Mouse (Mus musculus): Measurements from ENCODE around the gene Klk14. TPM values are rescaled to one million over a fixed set of nuclear protein-coding genes. Genes with fewer than 3 reads are reported as not detected.
"Not testable (repeated sequence)": the region's sequence is repeated elsewhere in the genome, so short reads cannot be mapped to it uniquely, and the experiment has no call there.

The Klk14 gene
- polyA plus RNA-seq, 1 experiment = 0.16 TPM

DNA sequence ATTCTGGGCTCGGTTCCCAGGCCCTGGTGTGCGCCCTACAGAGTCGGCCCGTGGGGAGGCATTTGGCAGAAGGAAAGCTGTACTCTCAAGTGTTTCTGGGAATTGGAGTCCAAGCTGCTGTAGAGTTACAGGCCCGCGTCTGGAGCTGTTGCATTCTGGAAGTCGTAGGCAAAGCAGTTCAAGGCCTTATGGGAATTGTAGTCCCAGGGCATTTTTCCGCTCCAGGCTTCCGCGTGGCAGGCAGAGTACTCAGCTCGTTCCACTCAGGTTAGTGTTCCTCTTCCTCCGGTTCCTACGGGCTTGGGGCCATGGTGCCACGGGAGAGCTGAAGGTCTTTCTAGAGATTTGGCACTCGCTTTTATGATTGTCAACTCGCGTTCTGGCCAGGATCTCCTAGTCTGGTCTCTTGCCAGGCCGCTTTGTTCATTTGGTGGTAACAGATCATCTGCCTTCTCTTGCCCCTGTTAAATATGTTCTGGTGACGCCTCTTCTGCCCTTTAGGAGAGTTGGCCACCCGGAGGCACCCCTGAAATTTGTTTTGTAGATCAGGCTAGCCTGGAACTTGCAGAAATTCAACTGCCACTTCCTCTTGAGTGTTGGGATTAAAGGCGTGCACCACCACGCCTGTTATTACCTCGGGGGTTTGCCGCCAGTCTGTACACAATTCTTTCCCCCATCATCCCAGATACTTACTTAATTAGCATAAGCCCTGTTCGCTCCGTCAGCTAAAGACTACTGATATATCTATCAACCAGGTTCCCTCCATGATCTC lies 18.2 kb upstream of the Klk14 start, which contains the start of gene Ctu1:
TSS of gene Ctu1 (plus strand) at position 208 of the 772 bp plus-strand sequence.
- DNase-seq (ENCODE audit: low read depth) = peak; percentile 98
- TF ChIP-seq CTCF (IDR thresholded peaks at IDR 0.05; ENCODE audit: borderline replicate concordance, extremely low read depth, insufficient read depth, insufficient read length) (no peak), POLR2A (IDR thresholded peaks at IDR 0.05; ENCODE audit: borderline replicate concordance, extremely low read depth, insufficient read depth, insufficient read length, poor library complexity, severe bottlenecking) (peak; percentile 40; the same call in 1 of the 2 replicates)

DNA sequence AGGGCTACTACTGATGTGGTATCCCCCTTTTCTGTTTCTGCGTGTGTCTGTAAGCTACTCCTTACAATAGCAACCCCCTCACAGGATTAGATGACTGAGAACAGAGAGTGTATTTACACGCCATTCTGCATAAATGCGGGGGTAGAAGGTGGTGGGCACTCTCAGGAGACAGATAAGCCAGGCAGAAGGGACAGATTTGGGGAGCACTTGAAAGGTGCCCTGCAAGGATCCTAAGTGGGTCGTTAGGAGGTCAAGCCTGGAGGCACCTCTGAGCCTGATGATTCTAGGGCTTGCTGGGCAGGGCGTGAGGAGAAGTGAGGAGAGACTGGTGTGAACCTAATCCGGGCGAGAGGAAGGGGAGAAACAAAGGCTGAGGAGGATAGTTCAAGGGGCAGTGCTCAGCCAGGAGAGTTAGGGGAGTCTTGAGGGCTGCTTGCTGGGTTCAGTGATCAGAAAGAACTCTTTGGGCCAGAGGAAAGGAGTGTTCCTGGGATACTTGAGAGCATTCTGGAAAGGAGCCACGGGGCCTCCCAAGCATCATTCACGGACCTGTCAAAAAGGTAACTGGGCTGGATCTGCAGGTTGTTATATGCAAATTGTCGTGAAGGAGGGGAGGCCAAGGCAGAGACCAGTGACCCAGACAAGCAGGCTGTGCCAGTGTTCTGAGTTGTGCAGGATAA lies 17.5 kb upstream of the Klk14 start:
- TF ChIP-seq POLR2A (IDR thresholded peaks at IDR 0.05; ENCODE audit: borderline replicate concordance, extremely low read depth, insufficient read depth, insufficient read length, poor library complexity, severe bottlenecking) (no peak), CTCF (IDR thresholded peaks at IDR 0.05; ENCODE audit: borderline replicate concordance, extremely low read depth, insufficient read depth, insufficient read length) (no peak)
- DNase-seq (ENCODE audit: low read depth) = peak; percentile 9

DNA sequence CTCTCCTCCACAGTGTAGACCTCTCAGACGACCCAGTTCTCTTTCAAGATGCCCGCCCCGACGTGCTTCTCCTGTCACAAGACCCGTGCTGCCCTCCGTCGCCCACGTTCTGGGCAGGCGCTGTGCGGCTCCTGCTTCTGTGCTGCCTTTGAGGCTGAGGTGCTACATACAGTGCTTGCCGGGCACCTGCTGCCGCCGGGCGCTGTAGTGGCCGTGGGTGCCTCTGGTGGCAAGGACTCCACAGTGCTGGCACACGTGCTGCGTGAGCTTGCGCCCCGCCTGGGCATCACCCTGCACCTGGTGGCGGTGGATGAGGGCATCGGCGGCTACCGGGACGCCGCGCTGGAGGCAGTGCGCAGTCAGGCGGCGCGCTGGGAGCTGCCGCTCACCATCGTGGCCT lies 15.1 kb upstream of the Klk14 start:
- no peak for DNase-seq (ENCODE audit: low read depth)
- no peak for TF ChIP-seq POLR2A (IDR thresholded peaks at IDR 0.05; ENCODE audit: borderline replicate concordance, extremely low read depth, insufficient read depth, insufficient read length, poor library complexity, severe bottlenecking)
- no peak for TF ChIP-seq CTCF (IDR thresholded peaks at IDR 0.05; ENCODE audit: borderline replicate concordance, extremely low read depth, insufficient read depth, insufficient read length)

DNA sequence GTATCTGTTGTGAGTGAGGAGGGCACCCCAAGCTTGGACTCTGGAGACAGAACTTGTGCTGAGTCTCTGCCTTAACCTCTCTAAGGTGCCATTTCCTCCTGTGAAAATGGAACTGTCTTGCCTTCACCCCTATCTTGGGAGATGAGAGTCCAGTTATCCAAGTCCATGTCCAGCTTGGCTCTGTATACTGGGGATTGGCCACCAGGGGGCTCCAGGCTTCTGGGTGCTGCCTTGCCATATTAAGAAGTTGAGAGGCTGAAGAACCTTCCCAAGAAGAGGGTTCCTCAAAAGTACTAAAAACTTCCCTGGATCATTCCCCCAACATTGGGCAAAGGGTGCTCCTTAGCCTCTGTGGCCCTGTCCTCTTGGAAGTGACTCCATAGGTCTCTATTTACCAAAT lies 11.7 kb upstream of the Klk14 start:
- TF ChIP-seq POLR2A (IDR thresholded peaks at IDR 0.05; ENCODE audit: borderline replicate concordance, extremely low read depth, insufficient read depth, insufficient read length, poor library complexity, severe bottlenecking) (no peak), CTCF (IDR thresholded peaks at IDR 0.05; ENCODE audit: borderline replicate concordance, extremely low read depth, insufficient read depth, insufficient read length) (peak; percentile 56; the same call in 1 of the 2 replicates)
- DNase-seq (ENCODE audit: low read depth) = peak; percentile 20

DNA sequence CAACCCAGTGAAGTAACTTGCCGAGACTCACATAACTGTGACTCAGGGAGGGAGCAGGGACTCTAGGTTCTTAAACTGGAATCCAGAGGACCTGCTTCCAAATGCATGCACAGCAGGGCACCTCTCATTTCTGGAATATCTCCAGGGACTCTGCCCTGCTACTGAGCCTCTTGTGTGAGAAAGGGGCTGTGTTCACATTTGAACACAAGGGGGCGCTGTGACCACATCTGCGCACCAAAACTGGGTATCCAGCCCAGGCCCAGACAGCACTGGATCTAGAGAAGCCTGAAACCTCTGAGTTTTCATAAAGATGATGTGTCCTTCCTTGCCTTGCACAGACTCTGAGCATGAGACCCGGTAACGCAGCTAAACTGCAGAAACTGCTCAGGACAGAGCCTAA lies 9.3 kb upstream of the Klk14 start:
- DNase-seq (ENCODE audit: low read depth) = peak; percentile 57
- TF ChIP-seq POLR2A (IDR thresholded peaks at IDR 0.05; ENCODE audit: borderline replicate concordance, extremely low read depth, insufficient read depth, insufficient read length, poor library complexity, severe bottlenecking) (no peak), CTCF (IDR thresholded peaks at IDR 0.05; ENCODE audit: borderline replicate concordance, extremely low read depth, insufficient read depth, insufficient read length) (peak; percentile 83)

DNA sequence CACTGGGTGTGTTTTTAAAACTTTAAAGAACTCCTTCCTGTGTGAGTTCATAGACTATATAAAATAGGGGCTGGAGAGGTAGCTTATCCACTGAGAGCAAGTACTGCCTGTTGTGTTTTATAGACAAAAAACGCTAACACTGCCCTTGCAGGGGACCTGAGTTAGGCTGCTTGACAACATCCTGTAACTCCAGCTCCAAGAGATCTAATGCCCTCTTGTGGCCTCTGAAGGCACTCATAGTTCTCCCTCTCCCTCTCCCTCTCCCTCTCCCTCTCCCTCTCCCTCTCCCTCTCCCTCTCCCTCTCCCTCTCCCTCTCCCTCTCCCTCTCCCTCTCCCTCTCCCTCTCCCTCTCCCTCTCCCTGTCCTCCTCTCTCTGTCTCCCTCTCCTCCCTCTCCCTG lies 7.7 kb upstream of the Klk14 start:
- not testable (repeated sequence) for DNase-seq (ENCODE audit: low read depth)

DNA sequence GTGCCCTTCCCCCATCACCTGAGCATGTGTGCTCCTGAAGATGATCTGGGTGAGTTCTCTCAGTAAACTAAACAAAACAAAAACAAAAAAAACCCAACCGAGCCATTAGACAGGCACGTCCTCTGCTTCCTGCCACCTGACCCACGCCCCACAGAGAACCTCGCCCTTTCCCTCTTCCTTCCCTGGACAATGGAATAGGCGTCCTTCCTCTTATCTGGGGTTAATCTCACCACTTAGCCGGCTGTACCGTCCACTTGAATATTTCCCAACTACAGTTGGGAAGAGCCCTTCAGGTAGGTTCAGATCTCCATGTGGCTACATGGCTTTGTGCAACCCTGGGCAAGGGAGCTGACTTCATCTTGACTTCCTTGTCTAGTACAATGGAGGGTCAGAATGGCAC lies 5.1 kb upstream of the Klk14 start:
- no peak for DNase-seq (ENCODE audit: low read depth)
- TF ChIP-seq POLR2A (IDR thresholded peaks at IDR 0.05; ENCODE audit: borderline replicate concordance, extremely low read depth, insufficient read depth, insufficient read length, poor library complexity, severe bottlenecking) = no peak
- TF ChIP-seq CTCF (IDR thresholded peaks at IDR 0.05; ENCODE audit: borderline replicate concordance, extremely low read depth, insufficient read depth, insufficient read length) = no peak

More for the DNA sequence above, 7.7 kb upstream of the Klk14 start:
- TF ChIP-seq CTCF (IDR thresholded peaks at IDR 0.05; ENCODE audit: borderline replicate concordance, extremely low read depth, insufficient read depth, insufficient read length) = peak; percentile 30; the same call in 1 of the 2 replicates

DNA sequence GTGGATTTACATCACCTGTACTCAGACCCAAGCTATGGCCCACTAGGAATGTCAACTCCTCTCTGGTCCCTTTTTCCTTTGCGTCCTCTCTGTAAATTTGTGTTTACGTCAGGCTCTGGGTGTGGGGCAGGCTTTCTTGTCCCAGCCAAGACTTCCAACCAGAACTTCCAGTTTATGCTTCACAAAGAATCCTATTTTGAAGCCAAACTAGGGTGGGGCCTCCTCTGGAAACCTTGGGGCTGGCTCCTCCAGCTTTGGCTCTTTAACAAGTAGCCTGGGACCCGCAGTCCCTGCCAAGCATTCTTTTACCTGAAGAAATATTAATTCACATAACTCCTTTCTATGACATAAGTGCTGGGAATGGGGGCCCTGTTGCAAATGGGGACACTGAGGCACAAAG lies 19.8 kb downstream of the Klk14 start:
- DNase-seq (ENCODE audit: low read depth) = no peak
- no peak for TF ChIP-seq CTCF (IDR thresholded peaks at IDR 0.05; ENCODE audit: borderline replicate concordance, extremely low read depth, insufficient read depth, insufficient read length)
- TF ChIP-seq POLR2A (IDR thresholded peaks at IDR 0.05; ENCODE audit: borderline replicate concordance, extremely low read depth, insufficient read depth, insufficient read length, poor library complexity, severe bottlenecking) = no peak

DNA sequence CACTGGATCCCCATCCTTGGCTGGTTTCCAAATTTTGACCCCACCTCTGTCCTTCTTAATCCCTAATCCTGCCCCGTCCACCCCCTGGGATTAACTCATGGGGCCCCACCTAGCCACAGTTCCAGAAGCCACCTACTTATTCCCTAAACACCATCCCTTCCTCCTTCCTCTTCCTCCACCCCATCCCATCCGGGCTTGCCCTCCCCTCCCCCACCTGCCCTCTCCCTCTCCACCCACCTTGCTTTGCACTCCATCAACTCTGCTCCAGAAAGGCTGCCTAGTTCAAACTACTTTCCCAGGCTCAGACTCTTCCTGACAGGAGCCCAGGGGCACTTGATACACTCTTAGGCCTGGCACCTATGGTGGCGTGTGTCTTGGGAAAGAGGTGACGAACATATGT lies 22.0 kb downstream of the Klk14 start, which contains the start of gene Klk13:
TSS of gene Klk13 (plus strand) at position 301 of the 400 bp plus-strand sequence.
- DNase-seq (ENCODE audit: low read depth) = no peak
- TF ChIP-seq CTCF (IDR thresholded peaks at IDR 0.05; ENCODE audit: borderline replicate concordance, extremely low read depth, insufficient read depth, insufficient read length) (no peak), POLR2A (IDR thresholded peaks at IDR 0.05; ENCODE audit: borderline replicate concordance, extremely low read depth, insufficient read depth, insufficient read length, poor library complexity, severe bottlenecking) (no peak)

DNA sequence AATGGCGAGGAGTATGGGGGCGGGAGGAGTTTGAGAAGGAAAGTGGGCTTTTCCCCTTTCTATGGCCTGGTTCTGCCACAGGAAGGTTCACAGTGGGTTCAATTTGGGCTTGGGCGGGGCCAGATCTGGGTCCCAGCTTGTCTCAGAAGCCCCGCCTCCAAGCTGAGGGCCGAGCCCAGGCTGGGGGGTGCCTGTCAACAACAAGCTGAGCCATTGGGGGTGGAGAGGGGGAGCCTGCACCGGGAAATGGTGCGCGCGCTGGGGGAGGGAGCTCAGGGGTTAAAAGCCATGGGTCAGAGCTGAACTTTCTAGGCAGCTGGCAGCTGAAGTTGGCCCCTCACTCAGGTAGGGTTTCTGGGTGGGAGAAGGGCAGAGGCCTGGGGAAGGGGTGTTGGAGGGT lies 22.7 kb downstream of the Klk14 start:
- TF ChIP-seq CTCF (IDR thresholded peaks at IDR 0.05; ENCODE audit: borderline replicate concordance, extremely low read depth, insufficient read depth, insufficient read length) = no peak
- TF ChIP-seq POLR2A (IDR thresholded peaks at IDR 0.05; ENCODE audit: borderline replicate concordance, extremely low read depth, insufficient read depth, insufficient read length, poor library complexity, severe bottlenecking) = no peak
- DNase-seq (ENCODE audit: low read depth) = no peak

DNA sequence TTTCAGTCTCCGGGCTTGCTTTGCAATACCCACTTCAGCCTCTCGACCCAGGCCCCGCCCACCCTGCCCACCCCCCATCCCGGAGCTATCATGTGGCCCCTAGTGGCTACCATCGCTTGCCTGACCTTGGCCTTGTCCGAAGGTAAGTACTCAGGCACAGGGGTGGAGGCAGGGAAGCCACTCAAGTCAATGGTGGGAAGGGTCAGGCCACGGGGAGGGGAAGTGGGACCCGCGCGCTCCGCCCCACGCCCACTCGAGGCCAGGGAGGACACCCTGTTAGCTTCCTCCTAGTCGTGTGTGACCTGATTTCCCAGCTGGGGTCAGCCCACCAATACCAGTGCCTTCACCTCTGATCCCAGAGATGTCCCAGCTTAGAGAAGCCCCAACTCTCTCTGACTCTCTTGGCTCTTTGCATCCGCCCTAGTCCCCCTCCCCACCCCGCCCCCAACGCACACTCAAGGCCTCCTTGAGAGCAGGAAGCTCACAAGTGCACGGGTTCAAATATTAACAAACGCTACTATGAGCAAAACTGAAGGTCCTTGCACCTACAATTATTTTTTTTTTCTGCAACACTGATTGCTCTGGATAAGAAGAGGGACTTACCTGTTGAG lies 23.6 kb downstream of the Klk14 start:
- no peak for TF ChIP-seq POLR2A (IDR thresholded peaks at IDR 0.05; ENCODE audit: borderline replicate concordance, extremely low read depth, insufficient read depth, insufficient read length, poor library complexity, severe bottlenecking)
- no peak for DNase-seq (ENCODE audit: low read depth)

Other genes with a start within 250 kb of the Klk14 start
- gene Cldnd2, start 249.6 kb upstream of the Klk14 start, polyA plus RNA-seq (2012; rRNA removed) = not detected in 2 replicates
- 69.0 and 71.0 TPM in 2 replicates for gene Etfb, start 246.3 kb upstream of the Klk14 start, polyA plus RNA-seq (2012; rRNA removed)
- 1.2 and 1.3 TPM in 2 replicates for gene Gm45233, start 246.3 kb upstream of the Klk14 start, polyA plus RNA-seq (2012; rRNA removed)
- 7.0 and 9.5 TPM in 2 replicates for gene Vsig10l, start 227.3 kb upstream of the Klk14 start, polyA plus RNA-seq (2012; rRNA removed)
- 96.2 and 140 TPM in 2 replicates for gene Iglon5, start 200.3 kb upstream of the Klk14 start, polyA plus RNA-seq (2012; rRNA removed)
- gene 4931406B18Rik, start 184.5 kb upstream of the Klk14 start, polyA plus RNA-seq (2012; rRNA removed) = 0.04 TPM in 1 of 2 replicates, not detected in the other
- 1.5 and 1.7 TPM in 2 replicates for gene Cd33, start 146.0 kb upstream of the Klk14 start, polyA plus RNA-seq (2012; rRNA removed)
- 10.8 and 11.8 TPM in 2 replicates for gene Zfp658, start 128.2 kb upstream of the Klk14 start, polyA plus RNA-seq (2012; rRNA removed)
- 7.6 and 9.2 TPM in 2 replicates for gene Zfp719, start 110.8 kb upstream of the Klk14 start, polyA plus RNA-seq (2012; rRNA removed)
- gene Zfp819, start 83.2 kb upstream of the Klk14 start, polyA plus RNA-seq (2012; rRNA removed) = 0.47 and 0.57 TPM in 2 replicates
- gene Ceacam18, start 55.7 kb upstream of the Klk14 start, polyA plus RNA-seq (2012; rRNA removed) = 0.05 TPM in 1 of 2 replicates, not detected in the other
- 0.19 and 0.27 TPM in 2 replicates for gene Siglece, start 30.3 kb upstream of the Klk14 start, polyA plus RNA-seq (2012; rRNA removed)
- gene Ctu1, start 18.4 kb upstream of the Klk14 start, polyA plus RNA-seq (2012; rRNA removed) = 25.4 and 27.8 TPM in 2 replicates
- 0.04 and 0.14 TPM in 2 replicates for gene Klk13, start 22.1 kb downstream of the Klk14 start, polyA plus RNA-seq (2012; rRNA removed)
- gene Klk12, start 78.5 kb downstream of the Klk14 start, polyA plus RNA-seq (2012; rRNA removed) = not detected in 2 replicates
- gene Klk11, start 84.2 kb downstream of the Klk14 start, polyA plus RNA-seq (2012; rRNA removed) = 0.35 TPM in 1 of 2 replicates, not detected in the other
- 0.21 and 0.49 TPM in 2 replicates for gene Klk10, start 90.6 kb downstream of the Klk14 start, polyA plus RNA-seq (2012; rRNA removed)
- gene Klk9, start 101.5 kb downstream of the Klk14 start, polyA plus RNA-seq (2012; rRNA removed) = not detected in 2 replicates
- gene Klk8, start 107.2 kb downstream of the Klk14 start, polyA plus RNA-seq (2012; rRNA removed) = 3.2 and 4.8 TPM in 2 replicates
- gene Klk7, start 120.9 kb downstream of the Klk14 start, polyA plus RNA-seq (2012; rRNA removed) = 0.05 and 0.08 TPM in 2 replicates
- gene Klk6, start 134.1 kb downstream of the Klk14 start, polyA plus RNA-seq (2012; rRNA removed) = not detected in 2 replicates
- gene Klk5, start 151.6 kb downstream of the Klk14 start, polyA plus RNA-seq (2012; rRNA removed) = not detected in 2 replicates
- 0.39 and 0.93 TPM in 2 replicates for gene Klk4, start 190.7 kb downstream of the Klk14 start, polyA plus RNA-seq (2012; rRNA removed)
- gene Klk15, start 243.3 kb downstream of the Klk14 start, polyA plus RNA-seq (2012; rRNA removed) = not detected in 2 replicates